In genomic region chr14:21991251-21991780, GRCm38 (mm10) we compare ENCODE assay signal across 8 mouse cellular contexts. TPM values are rescaled to one million over a fixed set of nuclear protein-coding genes. Genes with fewer than 3 reads are reported as not detected.
DNase-seq lines count a peak whose midpoint lies in the region; ATAC-seq and TF ChIP-seq lines count a peak whose summit lies in the region.

No protein-coding gene starts in this region.

- no peaks in the 10 kb centered on the region for H3K36me3 ChIP-seq in spleen, adult 2 months (ENCODE audit: control insufficient read depth, insufficient read depth, low read length)
- H3K36me3 ChIP-seq in kidney, embryonic 15.5 days, result no peaks in the 10 kb centered on the region
- H3K36me3 ChIP-seq in stomach, embryonic 15.5 days, result no peaks in the 10 kb centered on the region

- peak overlapping the region; percentile 87 for H3K4me2 ChIP-seq in kidney, embryonic 15.5 days
- H3K4me2 ChIP-seq in stomach, embryonic 15.5 days, result peak overlapping the region; percentile 83

- 76% methylated on average over 26 of the region's 26 CpGs for WGBS in spleen, adult 2 months
- WGBS in kidney, embryonic 15.5 days, result 2% methylated on average over 26 of the region's 26 CpGs
- 8% methylated on average over 26 of the region's 26 CpGs for WGBS in stomach, embryonic 15.5 days

- H3K9me3 ChIP-seq in kidney, embryonic 15.5 days (replicated peaks), result no peaks in the 10 kb centered on the region
- H3K9me3 ChIP-seq in stomach, embryonic 15.5 days, result no peaks in the 10 kb centered on the region

- TF ChIP-seq POLR2A in spleen, adult 2 months (IDR thresholded peaks at IDR 0.05; ENCODE audit: low read depth, low read length), result no peak

- TF ChIP-seq CTCF in spleen, adult 2 months (IDR thresholded peaks at IDR 0.05; ENCODE audit: extremely low read depth, insufficient read depth, insufficient read length, insufficient replicate concordance), result no peak

- no peaks in the 10 kb centered on the region; the same call in 1 of the 2 replicates for H3K4me1 ChIP-seq in spleen, adult 2 months (ENCODE audit: control insufficient read depth, insufficient read depth, insufficient read length)
- peaks cover 43% of the 10 kb centered on the region for H3K4me1 ChIP-seq in kidney, embryonic 15.5 days
- H3K4me1 ChIP-seq in stomach, embryonic 15.5 days, result peaks cover 22% of the 10 kb centered on the region

- H3K27ac ChIP-seq in spleen, adult 2 months (ENCODE audit: insufficient read depth, low read length), result no peak overlapping the region; the same call in 1 of the 2 replicates
- peak overlapping the region; percentile 99 for H3K27ac ChIP-seq in kidney, embryonic 15.5 days
- H3K27ac ChIP-seq in stomach, embryonic 15.5 days, result peak overlapping the region; percentile 100

- H3K27me3 ChIP-seq in spleen, adult 2 months (ENCODE audit: control insufficient read depth, insufficient read depth, low read length), result peaks cover 22% of the 10 kb centered on the region
- H3K27me3 ChIP-seq in kidney, embryonic 15.5 days, result no peaks in the 10 kb centered on the region
- H3K27me3 ChIP-seq in stomach, embryonic 15.5 days (replicated peaks), result no peaks in the 10 kb centered on the region

- peak; percentile 12; the same call in 1 of the 2 replicates for ATAC-seq in kidney, embryonic 15.5 days (replicated peaks; ENCODE audit: low FRiP score)
- ATAC-seq in stomach, embryonic 15.5 days (ENCODE audit: insufficient read depth, low FRiP score, low read depth), result peak; percentile 25
- no peak for ATAC-seq in activated CD4-positive, CD25-positive, alpha-beta regulatory T cell, adult 4 months

- DNase-seq in spleen, adult 2 months (ENCODE audit: low read depth in 1 of 2, low spot score in 2 of 2), result no peak
- DNase-seq in spleen, postnatal 4 days (ENCODE audit: low spot score in 2 of 2), result no peak
- DNase-seq in gastrocnemius, postnatal 25 days, result peak; percentile 59
- peak; percentile 68 for DNase-seq in lung, postnatal 14 days
- no peak for DNase-seq in thymus, postnatal 36 days

- H3K9ac ChIP-seq in kidney, embryonic 15.5 days, result peak overlapping the region; percentile 59
- H3K9ac ChIP-seq in stomach, embryonic 15.5 days, result no peak overlapping the region; the same call in 1 of the 2 replicates

- H3K4me3 ChIP-seq in spleen, adult 2 months (ENCODE audit: extremely low read depth, insufficient read depth, insufficient read length), result peak overlapping the region; percentile 26; the same call in 1 of the 2 replicates
- peak overlapping the region; percentile 71 for H3K4me3 ChIP-seq in kidney, embryonic 15.5 days (replicated peaks)
- H3K4me3 ChIP-seq in stomach, embryonic 15.5 days (replicated peaks), result peak overlapping the region; percentile 91

RNA-seq across cellular contexts. Expression of gene Zfp503, which starts 1.9 kb away (rescaled TPM):
- 8.8 and 13.9 TPM in 2 replicates for polyA plus RNA-seq in spleen, adult 2 months (2012; rRNA removed)
- 10 to 100 TPM in 1 of 2 experiments, 1 to 10 TPM in 1; 9.1 to 15.6 TPM for total RNA-seq in gastrocnemius, postnatal 25 days (2021)
- polyA plus RNA-seq in kidney, embryonic 15.5 days (2015; fragmentation: Nextera tagmentation; extraction: Ambion mirVana), result 37.0 and 39.5 TPM in 2 replicates
- polyA plus RNA-seq in stomach, embryonic 15.5 days (2015; fragmentation: Nextera tagmentation; extraction: Ambion mirVana), result 21.4 and 21.7 TPM in 2 replicates
- polyA plus RNA-seq in activated CD4-positive, CD25-positive, alpha-beta regulatory T cell, adult 4 months (2017; shearing (Covaris generic)), result not detected

RNA-seq across cellular contexts. Expression of gene Lrmda, which starts 28.2 kb away (rescaled TPM):
- polyA plus RNA-seq in spleen, adult 2 months (2012; rRNA removed), result 0.37 and 0.68 TPM in 2 replicates
- 1 to 10 TPM; 1.7 to 3.8 TPM for total RNA-seq in gastrocnemius, postnatal 25 days (2021)
- 0.90 and 1.1 TPM in 2 replicates for polyA plus RNA-seq in kidney, embryonic 15.5 days (2015; fragmentation: Nextera tagmentation; extraction: Ambion mirVana)
- polyA plus RNA-seq in stomach, embryonic 15.5 days (2015; fragmentation: Nextera tagmentation; extraction: Ambion mirVana), result 0.35 and 0.57 TPM in 2 replicates
- not detected for polyA plus RNA-seq in activated CD4-positive, CD25-positive, alpha-beta regulatory T cell, adult 4 months (2017; shearing (Covaris generic))

Comparison
In these comparisons a context has a peak if more than half of its experiments do, and no peak if none do; other contexts are left out.
1. DNase-seq: peak in gastrocnemius, postnatal 25 days (single experiment) and lung, postnatal 14 days (single experiment); none in spleen, adult 2 months (0 of 2), spleen, postnatal 4 days (0 of 2) and thymus, postnatal 36 days (0 of 2).
2. H3K4me3 ChIP-seq: peak in every context shown above with its lines; median percentile 91 in stomach, embryonic 15.5 days; 71 in kidney, embryonic 15.5 days; 26 in spleen, adult 2 months.